Mouse (Mus musculus) gastrocnemius, postnatal 4 days (tissue): ENCODE data around the gene Gclc. TPM values are rescaled to one million over a fixed set of nuclear protein-coding genes. Genes with fewer than 3 reads are reported as not detected.

ENCODE experiments used
- total RNA-seq, 2 experiments: library from RNA; stranded (reverse); gene quantifications; 2 replicates each; pipeline ENCODE4 v1.2.3; 2021

Gene Gclc
- total RNA-seq, 2 experiments from 2014 or later: 7.2 to 10.1 TPM

Other genes starting within 250 kb of the Gclc start
- gene Lrrc1, start 209.7 kb upstream of the Gclc start, total RNA-seq: 1 to 10 TPM; 4.5 to 5.9 TPM
- gene Klhl31, start 118.0 kb upstream of the Gclc start, total RNA-seq: 100 to 1,000 TPM; 203 to 249 TPM
- 10 to 100 TPM; 32.3 to 37.0 TPM for gene Elovl5, start 162.8 kb downstream of the Gclc start, total RNA-seq